23 mouse cellular contexts compared by ENCODE assay signal in genomic region chr4:75300205-75300972, GRCm38 (mm10). TPM values are rescaled to one million over a fixed set of nuclear protein-coding genes. Genes with fewer than 3 reads are reported as not detected.
DNase-seq lines count a peak whose midpoint lies in the region; ATAC-seq and TF ChIP-seq lines count a peak whose summit lies in the region.
"Had no signal": no experiment of that assay in that cellular context is flagged by ENCODE, and none has a peak within 500 bp of the region (broad histone marks: within the 10 kb centered on the region; RNA-seq: fewer than 3 reads in every experiment).

No protein-coding gene starts in this region.

- TF ChIP-seq EP300 in ES-Bruce4 (IDR thresholded peaks at IDR 0.05; ENCODE audit: insufficient read depth, low read depth, low read length), result peak; percentile 69; the same call in 1 of the 2 replicates

- H3K27me3 ChIP-seq in ES-Bruce4 (ENCODE audit: control insufficient read depth, insufficient read depth, low read length, poor library complexity, severe bottlenecking), result no peaks in the 10 kb centered on the region
- H3K27me3 ChIP-seq: embryonic facial prominence, embryonic 12.5 days; forebrain, embryonic 12.5 days had no signal

- no peak overlapping the region for H3K4me3 ChIP-seq in ES-Bruce4 (ENCODE audit: low read depth, low read length)
- H3K4me3 ChIP-seq: embryonic facial prominence, embryonic 10.5 days; embryonic facial prominence, embryonic 12.5 days; forebrain, embryonic 10.5 days; forebrain, embryonic 12.5 days had no signal

- TF ChIP-seq POLR2A in ES-Bruce4 (IDR thresholded peaks at IDR 0.05; ENCODE audit: insufficient read depth, low read length), result no peak

- peak overlapping the region; percentile 88 for H3K27ac ChIP-seq in ES-Bruce4 (ENCODE audit: insufficient read depth, low read length)
- H3K27ac ChIP-seq: embryonic facial prominence, embryonic 10.5 days; embryonic facial prominence, embryonic 12.5 days; forebrain, embryonic 10.5 days; forebrain, embryonic 12.5 days had no signal

- no peaks in the 10 kb centered on the region for H3K4me1 ChIP-seq in ES-Bruce4 (ENCODE audit: control insufficient read depth, insufficient read depth, low read length)
- H3K4me1 ChIP-seq: embryonic facial prominence, embryonic 10.5 days; embryonic facial prominence, embryonic 12.5 days; forebrain, embryonic 10.5 days; forebrain, embryonic 12.5 days had no signal

- TF ChIP-seq CTCF in ES-Bruce4 (IDR thresholded peaks at IDR 0.05; ENCODE audit: low read depth, low read length), result no peak

- no peak overlapping the region for H3K9ac ChIP-seq in ES-Bruce4 (ENCODE audit: low read depth, poor library complexity, severe bottlenecking)
- H3K9ac ChIP-seq: embryonic facial prominence, embryonic 12.5 days; forebrain, embryonic 12.5 days had no signal

- peak; percentile 93 for DNase-seq in ES-CJ7 (ENCODE audit: low read depth, low spot score)
- DNase-seq in R1 (ENCODE audit: low read depth, low spot score), result peak; percentile 96
- no peak for DNase-seq in right cerebral cortex, postnatal 4 days
- DNase-seq in lung, adult 18-20 months, result no peak
- DNase-seq: adrenal gland, adult 8-10 months; adrenal gland, postnatal 14 days; adrenal gland, postnatal 36 days; cerebellum, adult 11-12 months; cerebellum, adult 2 months; cerebellum, adult 9-10 months; cerebellum, postnatal 10 days; cerebellum, postnatal 25 days had no signal

- no peaks in the 10 kb centered on the region for H3K36me3 ChIP-seq in ES-Bruce4 (ENCODE audit: control insufficient read depth, insufficient read depth, low read length, poor library complexity, severe bottlenecking)
- H3K36me3 ChIP-seq: embryonic facial prominence, embryonic 10.5 days; embryonic facial prominence, embryonic 12.5 days; forebrain, embryonic 10.5 days; forebrain, embryonic 12.5 days; G1E had no signal

- ATAC-seq in erythroid progenitor cell, adult 5-6 weeks (replicated peaks; ENCODE audit: low FRiP score, poor library complexity, severe bottlenecking), result no peak
- ATAC-seq: activated CD4-positive, CD25-positive, alpha-beta regulatory T cell, adult 4 months; forebrain, embryonic 14.5 days; forebrain, embryonic 16.5 days; Patski had no signal

- peaks cover 14% of the 10 kb centered on the region for H3K9me3 ChIP-seq in ES-Bruce4 (replicated peaks; ENCODE audit: control insufficient read depth, insufficient read depth, low read length, poor library complexity, severe bottlenecking)
- H3K9me3 ChIP-seq: embryonic facial prominence, embryonic 10.5 days; embryonic facial prominence, embryonic 12.5 days; forebrain, embryonic 10.5 days; forebrain, embryonic 12.5 days; G1E had no signal

RNA-seq across cellular contexts. Expression of gene Dmac1, which starts 22.3 kb away (rescaled TPM):
- 48.2 and 62.3 TPM in 2 replicates for polyA plus RNA-seq in ES-Bruce4 (2011; ENCODE audit: insufficient read depth, insufficient read length, low read depth, missing spikeins)
- total RNA-seq in erythroid progenitor cell, adult 5-6 weeks (2015; ENCODE audit: low replicate concordance), result 31.9 and 32.1 TPM in 2 replicates
- total RNA-seq in erythroid progenitor cell, adult 5-6 weeks (2017; ENCODE audit: low replicate concordance), result 13.0 and 17.7 TPM in 2 replicates

Comparison
In these comparisons a context has a peak if more than half of its experiments do, and no peak if none do; other contexts are left out.
1. DNase-seq: peak in ES-CJ7 (single experiment) and R1 (single experiment); none in right cerebral cortex, postnatal 4 days (single experiment) and lung, adult 18-20 months (0 of 2).